ENCODE assay signal across 18 mouse cellular contexts in the genomic region with DNA sequence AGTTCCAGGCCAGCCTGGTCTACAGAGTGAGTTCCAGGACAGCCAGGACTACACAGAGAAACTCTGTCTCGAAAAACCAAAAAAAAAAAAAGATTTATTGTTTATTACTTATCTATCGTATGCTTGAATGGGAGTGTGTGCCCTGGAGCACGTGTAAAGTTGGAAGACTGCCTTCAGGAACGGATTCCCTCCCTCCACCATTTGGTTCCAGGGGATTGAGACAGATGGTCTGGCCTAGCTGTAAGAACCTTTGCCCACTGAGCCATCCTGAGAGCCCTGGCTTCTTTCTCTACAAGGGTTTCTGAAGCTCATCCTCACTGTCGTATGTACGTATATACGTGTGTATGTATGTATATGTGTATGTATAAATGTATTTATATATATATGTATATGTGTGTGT. TPM values are rescaled to one million over a fixed set of nuclear protein-coding genes. Genes with fewer than 3 reads are reported as not detected.
A peak's percentile ranks its signal among the peaks of the same experiment; 100 is the strongest.
DNase-seq lines count a peak whose midpoint lies in the region; TF ChIP-seq lines count a peak whose summit lies in the region.
"Had no signal": no experiment of that assay in that cellular context is flagged by ENCODE, and none has a peak within 500 bp of the region (broad histone marks: within the 10 kb centered on the region; RNA-seq: fewer than 3 reads in every experiment).

No protein-coding gene starts in this region.

- intact Hi-C loops in left cerebral cortex, postnatal 4 days (cut with DNase I), result no loop called here
- intact Hi-C loops in left cerebral cortex, postnatal 10 days (cut with DNase I), result no loop called here
- intact Hi-C loops in gastrocnemius, adult 2 months (cut with DNase I), result no loop called here

- no peak overlapping the region for H3K4me3 ChIP-seq in cerebellum, adult 2 months (replicated peaks; ENCODE audit: insufficient read depth, low read depth, low read length)
- no peak overlapping the region for H3K4me3 ChIP-seq in gastrocnemius, adult 2 months
- H3K4me3 ChIP-seq: embryonic facial prominence, embryonic 12.5 days; heart, embryonic 13.5 days; hindbrain, embryonic 15.5 days had no signal

- no peaks in the 10 kb centered on the region for H3K27me3 ChIP-seq in cerebellum, adult 2 months (ENCODE audit: control insufficient read depth, insufficient read depth, low read length)
- H3K27me3 ChIP-seq: CH12.LX; embryonic facial prominence, embryonic 12.5 days; heart, embryonic 13.5 days; hindbrain, embryonic 15.5 days; Patski had no signal

- H3K4me1 ChIP-seq in cerebellum, adult 2 months (ENCODE audit: control insufficient read depth, insufficient read depth, low read length), result peaks cover 5% of the 10 kb centered on the region; the same call in 1 of the 2 replicates

- WGBS in cerebellum, adult 2 months, result 11% methylated on average over 7 of the region's 7 CpGs

- no peak for TF ChIP-seq CTCF in cerebellum, adult 2 months (IDR thresholded peaks at IDR 0.05; ENCODE audit: borderline replicate concordance, insufficient read depth, low read depth, low read length)
- TF ChIP-seq CTCF in gastrocnemius, adult 2 months (IDR thresholded peaks at IDR 0.05), result no peak

- TF ChIP-seq POLR2A in cerebellum, adult 2 months (IDR thresholded peaks at IDR 0.05; ENCODE audit: borderline replicate concordance, insufficient read depth, low read length), result no peak

- no peak overlapping the region for H3K27ac ChIP-seq in cerebellum, adult 2 months (ENCODE audit: insufficient read depth, low read length)
- no peak overlapping the region for H3K27ac ChIP-seq in gastrocnemius, adult 2 months
- H3K27ac ChIP-seq: embryonic facial prominence, embryonic 12.5 days; heart, embryonic 13.5 days; hindbrain, embryonic 15.5 days had no signal

- peak; percentile 27 for DNase-seq in left cerebral cortex, postnatal 4 days
- no peak for DNase-seq in left cerebral cortex, postnatal 10 days (ENCODE audit: extremely low spot score in 1 of 2, low spot score in 2 of 2)
- peak; percentile 65 to 85 for DNase-seq in cerebellum, adult 2 months
- peak; percentile 84 to 85 for DNase-seq in cerebellum, postnatal 10 days
- no peak for DNase-seq in adrenal gland, adult 18-20 months (ENCODE audit: low spot score in 2 of 2)
- DNase-seq in liver, result no peak
- DNase-seq in gastrocnemius, adult 2 months, result no peak
- DNase-seq: adrenal gland, adult 2 months; adrenal gland, postnatal 25 days; forebrain, postnatal 0 days; gastrocnemius, postnatal 25 days; heart, postnatal 36 days; kidney, adult 8-10 months had no signal

RNA-seq across cellular contexts. Expression of a gene that starts 5.2 kb away (rescaled TPM):
- total RNA-seq in left cerebral cortex, postnatal 4 days (2021), result 10 to 100 TPM; 17.1 to 18.5 TPM
- 10 to 100 TPM; 22.8 to 24.1 TPM for total RNA-seq in left cerebral cortex, postnatal 10 days (2021)
- 46.4 and 48.4 TPM in 2 replicates for polyA plus RNA-seq in cerebellum, adult 2 months (2012; rRNA removed)
- total RNA-seq in adrenal gland, adult 18-20 months (2021), result 10 to 100 TPM; 56.1 to 70.7 TPM
- total RNA-seq in gastrocnemius, adult 2 months (2021), result 100 to 1,000 TPM; 103 to 115 TPM

RNA-seq across cellular contexts. Expression of a gene that starts 14.7 kb away (rescaled TPM):
- 10 to 100 TPM; 16.4 to 17.8 TPM for total RNA-seq in left cerebral cortex, postnatal 4 days (2021)
- total RNA-seq in left cerebral cortex, postnatal 10 days (2021), result 10 to 100 TPM; 13.1 to 15.6 TPM
- 28.6 and 29.2 TPM in 2 replicates for polyA plus RNA-seq in cerebellum, adult 2 months (2012; rRNA removed)
- total RNA-seq in adrenal gland, adult 18-20 months (2021), result 10 to 100 TPM; 10.6 to 11.8 TPM
- 1 to 10 TPM; 1.8 to 2.0 TPM for total RNA-seq in gastrocnemius, adult 2 months (2021)

Comparison
In these comparisons a context has a peak if more than half of its experiments do, and no peak if none do; other contexts are left out.
1. DNase-seq: peak in left cerebral cortex, postnatal 4 days (single experiment), cerebellum, adult 2 months (2 of 2) and cerebellum, postnatal 10 days (2 of 2); none in left cerebral cortex, postnatal 10 days (0 of 2), adrenal gland, adult 18-20 months (0 of 2), liver (single experiment) and gastrocnemius, adult 2 months (single experiment).